28 mouse cellular contexts compared by ENCODE assay signal in the genomic region with DNA sequence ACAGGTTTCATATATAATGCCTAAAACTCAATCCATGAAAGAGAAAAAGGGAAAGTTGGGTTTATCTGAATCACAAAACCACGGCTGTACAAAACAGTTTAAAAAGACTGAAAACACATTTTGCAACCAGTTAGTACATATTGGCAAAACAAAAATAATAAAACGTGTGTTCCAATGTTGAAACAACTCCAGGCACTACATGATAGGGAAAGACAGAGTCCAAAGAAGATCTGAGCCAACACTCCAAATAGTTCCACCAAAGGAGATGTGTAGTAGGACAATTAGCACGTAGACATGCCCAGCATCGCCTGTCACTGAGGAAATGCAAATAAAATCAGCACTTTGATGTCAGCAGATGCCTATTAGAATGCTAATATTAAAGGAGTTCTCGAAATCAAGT. TPM values are rescaled to one million over a fixed set of nuclear protein-coding genes. Genes with fewer than 3 reads are reported as not detected.
"Had no signal": no experiment of that assay in that cellular context is flagged by ENCODE, and none has a peak within 500 bp of the region (broad histone marks: within the 10 kb centered on the region; RNA-seq: fewer than 3 reads in every experiment).

No protein-coding gene starts in this region.

- H3K9me3 ChIP-seq: heart, embryonic 10.5 days; heart, embryonic 12.5 days; hindbrain, embryonic 13.5 days; hindbrain, embryonic 15.5 days; kidney, embryonic 15.5 days; limb, embryonic 13.5 days; limb, embryonic 15.5 days; liver, embryonic 13.5 days; liver, embryonic 15.5 days had no signal

- H3K4me3 ChIP-seq: heart, embryonic 10.5 days; heart, embryonic 12.5 days; hindbrain, embryonic 13.5 days; hindbrain, embryonic 15.5 days; kidney, embryonic 15.5 days; limb, embryonic 13.5 days; limb, embryonic 15.5 days; liver, embryonic 13.5 days; liver, embryonic 15.5 days had no signal

- H3K4me2 ChIP-seq: heart, embryonic 12.5 days; hindbrain, embryonic 13.5 days; hindbrain, embryonic 15.5 days; kidney, embryonic 15.5 days; limb, embryonic 13.5 days; limb, embryonic 15.5 days; liver, embryonic 11.5 days; liver, embryonic 13.5 days; liver, embryonic 15.5 days had no signal

- H3K36me3 ChIP-seq: heart, embryonic 10.5 days; heart, embryonic 12.5 days; hindbrain, embryonic 13.5 days; hindbrain, embryonic 15.5 days; kidney, embryonic 15.5 days; limb, embryonic 13.5 days; limb, embryonic 15.5 days; liver, embryonic 13.5 days; liver, embryonic 15.5 days had no signal

- ATAC-seq: hindbrain, postnatal 0 days had no signal

- H3K9ac ChIP-seq: heart, embryonic 12.5 days; hindbrain, embryonic 13.5 days; hindbrain, embryonic 15.5 days; kidney, embryonic 15.5 days; limb, embryonic 13.5 days; limb, embryonic 15.5 days; liver, embryonic 13.5 days; liver, embryonic 15.5 days had no signal

- H3K27me3 ChIP-seq: heart, embryonic 12.5 days; hindbrain, embryonic 13.5 days; hindbrain, embryonic 15.5 days; kidney, embryonic 15.5 days; limb, embryonic 13.5 days; limb, embryonic 15.5 days; liver, embryonic 13.5 days; liver, embryonic 15.5 days had no signal

- H3K27ac ChIP-seq: heart, embryonic 10.5 days; hindbrain, embryonic 13.5 days; hindbrain, embryonic 15.5 days; hindbrain, postnatal 0 days; kidney, embryonic 15.5 days; kidney, postnatal 0 days; limb, embryonic 13.5 days; limb, embryonic 15.5 days; liver, embryonic 13.5 days; liver, embryonic 15.5 days had no signal

- DNase-seq: gastrocnemius, postnatal 14 days; gastrocnemius, postnatal 36 days; heart, postnatal 10 days; heart, postnatal 36 days; kidney, adult 11 months; layer of hippocampus, adult 9-11 months; layer of hippocampus, postnatal 36 days; left cerebral cortex, postnatal 4 days; liver, embryonic 13.5 days had no signal

- H3K4me1 ChIP-seq: heart, embryonic 10.5 days; heart, embryonic 12.5 days; limb, embryonic 13.5 days had no signal

RNA-seq across cellular contexts. Expression of gene Cd69, which starts 33.8 kb away (rescaled TPM):
- total RNA-seq: gastrocnemius, adult 8-10 months; gastrocnemius, postnatal 14 days; hindbrain, postnatal 0 days; layer of hippocampus, adult 18-20 months; layer of hippocampus, adult 8-10 months; layer of hippocampus, postnatal 14 days; layer of hippocampus, postnatal 36 days; left cerebral cortex, adult 18-20 months; left cerebral cortex, adult 8-10 months; left cerebral cortex, postnatal 10 days; left cerebral cortex, postnatal 25 days; left cerebral cortex, postnatal 4 days had no signal
- polyA plus RNA-seq: heart, embryonic 12.5 days; hindbrain, embryonic 13.5 days; hindbrain, embryonic 15.5 days; hindbrain, postnatal 0 days; kidney, embryonic 15.5 days; kidney, postnatal 0 days had no signal
